Mouse (Mus musculus) kidney, adult 2 months (tissue): ENCODE data around the gene Slbp.

Source experiments
- CTCF ChIP-seq: fragments of 200-500 bp; conservative IDR thresholded peaks from 2 replicates; pipeline ENCODE4 v1.5.1; 2011; ENCODE audit warnings: low read depth, mild to moderate bottlenecking, control low read depth, low read length, moderate library complexity, mixed read lengths; ENCODE audit not compliant: insufficient read depth, insufficient read length
- POLR2A ChIP-seq: fragments of 200-500 bp; IDR thresholded peaks from one replicate; pipeline ENCODE4 v1.6.1; 2011; ENCODE audit warnings: low read depth, low read length, control low read depth

- no peak for TF ChIP-seq CTCF
- no peak for TF ChIP-seq POLR2A
These were observed 29.7 kb downstream of the Slbp start for GRCm38 (mm10) chr5:33622671-33623070.
